Mouse (Mus musculus) lung, postnatal 25 days (tissue): ENCODE measurements at regions not wholly inside any gene's neighbourhood (a gene's known extent, or its start where the extent isn't known, plus 50 kb on each side); places are given as distances from the start of the nearest gene placed in this dataset.
"Not testable (repeated sequence)": the region's sequence is repeated elsewhere in the genome, so short reads cannot be mapped to it uniquely, and the experiment has no call there.

Experiments used
- DNase-seq: peaks from one replicate; pipeline ENCODE4 v3.0.0; 2022; ENCODE audit warnings: low spot score

- DNase-seq, result peak; percentile 0
Measured at GRCm38 (mm10) chr12:19646071-19646470, 308.2 kb upstream of the Gm21863 start.

- not testable (repeated sequence) for DNase-seq
Measured at GRCm38 (mm10) chr12:19668541-19668940, 285.8 kb upstream of the Gm21863 start.

- DNase-seq, result not testable (repeated sequence)
Measured at GRCm38 (mm10) chr12:19670636-19671035, 283.7 kb upstream of the Gm21863 start.
